Mouse (Mus musculus) adrenal gland, postnatal 4 days (tissue): ENCODE measurements around the gene Cab39l. TPM values are rescaled to one million over a fixed set of nuclear protein-coding genes. Genes with fewer than 3 reads are reported as not detected.
"Not testable (repeated sequence)": the region's sequence is repeated elsewhere in the genome, so short reads cannot be mapped to it uniquely, and the experiment has no call there.

Experiments
- DNase-seq, 2 experiments: peaks; one replicate each; pipeline ENCODE4 v3.0.0; 2021 to 2022; ENCODE audit warnings: low spot score in 2 of 2, mixed read lengths in 2 of 2
- long read RNA-seq, 2 experiments: library from polyadenylated mRNA; stranded (forward); transcript quantifications; one replicate each; pipeline ENCODE4 v2.0.0; 2021
- total RNA-seq, 2 experiments: library from RNA; stranded (reverse); gene quantifications; 2 replicates each; pipeline ENCODE4 v1.2.3; 2021

Gene Cab39l
- total RNA-seq: 10 to 100 TPM; 28.1 to 28.8 TPM
- long read RNA-seq, experiment 1, transcript Cab39l-201 (11 exons, 3,037 nt): major isoform, 7 of 31 reads
- long read RNA-seq, experiment 1, partial matches to known transcripts: 0 of 31 reads
- long read RNA-seq, experiment 1, other reads (novel, unspliced or antisense): 24 of 31 reads
- long read RNA-seq, experiment 2, transcript Cab39l-201 (11 exons, 3,037 nt): major isoform, 13 of 31 reads
- long read RNA-seq, experiment 2, partial matches to known transcripts: 1 of 31 reads
- long read RNA-seq, experiment 2, other reads (novel, unspliced or antisense): 17 of 31 reads

- peak; percentile 91 for DNase-seq
Observed at GRCm38 (mm10) chr14:59440558-59441471, at the start of gene Cab39l, which contains the start of gene Setdb2. Gene Cab39l (plus strand): TSS chr14:59440972. Gene Setdb2 (minus strand): TSS chr14:59440884.

DNA sequence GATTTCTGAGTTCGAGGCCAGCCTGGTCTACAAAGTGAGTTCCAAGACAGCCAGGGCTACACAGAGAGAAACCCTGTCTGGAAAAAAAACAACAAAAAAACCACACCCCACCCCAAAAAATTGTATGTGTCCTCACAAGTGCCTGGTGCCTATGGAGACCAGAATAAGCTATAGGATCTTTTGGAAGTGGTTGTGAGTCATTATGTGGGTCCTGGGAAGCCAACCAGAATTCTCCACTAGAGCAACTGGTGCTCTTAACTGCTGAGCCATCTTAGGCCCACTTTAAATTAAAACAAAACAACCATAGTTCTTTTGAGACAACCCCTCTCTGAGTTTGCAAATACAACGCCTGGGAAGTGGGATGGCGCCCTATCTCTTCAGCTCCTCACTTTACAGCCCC is 45.5 kb upstream of the Cab39l start, which contains the start of gene Phf11c:
TSS of gene Phf11c (minus strand) at position 101 of the 400 bp plus-strand sequence.
- DNase-seq: no peak

- DNase-seq: no peak
Observed at GRCm38 (mm10) chr14:59396999-59397398, 43.8 kb upstream of the Cab39l start.

DNA sequence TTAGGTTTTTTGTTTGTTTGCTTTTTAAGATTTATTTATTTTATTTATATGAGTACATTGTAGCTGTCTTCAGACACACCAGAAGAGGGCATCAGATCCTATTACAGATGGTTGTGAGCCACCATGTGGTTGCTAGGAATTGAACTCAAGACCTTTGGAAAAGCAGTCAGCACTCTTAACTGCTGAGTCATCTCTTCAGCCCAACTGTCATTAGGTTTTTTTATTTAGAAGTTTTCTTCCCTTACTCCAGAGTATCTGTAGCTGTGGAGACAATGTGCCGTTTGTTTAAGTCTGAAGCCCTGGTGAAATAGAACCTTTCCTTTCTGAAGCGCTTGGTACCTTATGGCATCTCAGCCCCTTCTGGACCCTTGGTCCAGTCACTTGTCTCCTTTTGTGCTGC is 25.8 kb upstream of the Cab39l start:
- not testable (repeated sequence) for DNase-seq

DNA sequence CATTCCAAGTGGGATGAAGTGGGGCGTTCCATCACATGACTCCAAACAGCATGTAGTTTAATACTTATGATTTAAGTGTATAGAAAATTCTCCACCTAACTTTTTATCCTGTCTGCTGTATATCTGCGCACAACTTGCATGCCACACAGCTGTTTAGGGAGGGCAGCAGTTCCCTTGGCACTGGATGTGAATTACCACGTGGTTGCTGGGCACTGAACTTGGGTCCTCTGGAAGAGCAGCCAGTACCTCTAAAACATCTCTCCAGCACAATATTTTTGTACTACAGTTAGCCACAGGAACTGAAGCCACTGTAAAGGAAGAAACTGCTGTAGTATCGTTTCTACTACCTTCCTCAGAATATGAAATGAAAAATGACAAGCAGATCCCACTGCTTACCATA is 22.6 kb upstream of the Cab39l start:
- DNase-seq: no peak

DNA sequence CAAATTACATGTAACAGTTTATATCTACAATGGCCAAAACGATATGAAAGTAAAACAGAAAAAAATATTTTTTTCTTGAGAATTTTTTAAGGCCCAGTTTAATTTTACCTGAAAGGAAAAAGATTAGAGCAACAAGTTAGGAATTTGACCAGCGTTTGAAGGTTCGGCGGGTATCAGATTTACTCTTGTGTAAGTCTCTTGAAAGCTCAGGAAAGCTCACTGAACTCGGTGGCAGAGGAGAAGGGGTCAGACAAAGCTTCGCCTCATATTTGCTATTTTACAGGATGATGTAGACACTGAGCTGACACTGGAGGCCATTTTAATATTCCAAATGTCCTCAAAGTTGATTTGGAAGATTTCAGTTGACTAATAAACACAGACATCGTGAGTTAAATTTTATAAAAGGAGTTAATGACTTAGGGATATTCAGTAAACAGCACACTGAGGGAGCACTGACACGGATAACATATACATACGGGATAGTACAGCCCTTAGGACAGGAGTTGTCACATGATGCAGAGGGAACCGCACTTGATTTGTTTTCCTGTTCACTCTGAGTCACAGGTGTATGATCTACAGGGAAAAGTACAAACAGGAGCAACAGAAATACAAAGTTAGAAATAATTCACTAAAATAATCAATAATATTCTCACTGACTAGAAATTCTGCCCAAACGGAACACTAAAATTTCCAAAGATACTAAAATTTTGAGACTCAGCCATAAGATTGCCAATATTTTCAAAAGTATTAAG is 17.7 kb upstream of the Cab39l start:
- DNase-seq: no peak

- no peak for DNase-seq
Observed at GRCm38 (mm10) chr14:59430556-59430955, 10.2 kb upstream of the Cab39l start.

DNA sequence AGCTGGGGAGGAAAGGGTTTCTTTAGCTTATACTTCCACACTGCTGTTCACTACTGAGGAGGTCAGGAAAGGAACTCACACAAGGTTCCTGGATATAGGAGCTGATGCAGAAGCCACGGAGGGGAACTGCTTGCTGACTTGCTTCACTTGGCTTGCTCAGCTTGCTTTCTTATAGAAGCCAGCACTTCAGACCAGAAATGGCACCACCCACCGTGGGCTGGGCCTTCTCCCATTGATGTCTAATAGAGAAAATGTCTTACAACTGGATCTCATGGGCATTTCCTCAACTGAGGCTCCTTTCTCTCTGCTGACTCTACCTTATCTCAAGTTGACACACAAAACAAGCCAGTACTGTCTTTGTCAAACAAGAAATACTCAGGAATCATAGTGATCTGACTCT is 6.9 kb upstream of the Cab39l start:
- DNase-seq: no peak

DNA sequence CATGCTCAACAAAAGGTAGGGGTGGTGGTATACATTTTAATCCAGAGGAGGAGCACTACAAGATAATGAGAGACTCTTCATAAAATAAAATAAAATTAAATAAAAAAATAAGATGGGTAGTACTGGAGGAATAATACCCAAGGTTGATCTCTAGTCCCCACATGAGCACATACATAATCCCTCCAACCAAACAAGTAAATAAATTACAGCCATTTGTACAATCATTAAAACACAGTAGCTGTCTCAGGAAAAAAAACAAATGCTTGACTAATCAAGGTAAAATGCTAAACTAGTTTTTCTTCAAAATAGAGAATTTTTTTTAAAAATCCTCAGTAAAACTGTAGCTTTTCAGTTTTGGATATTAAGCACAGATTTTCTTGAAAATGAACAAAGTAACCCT is 5.6 kb upstream of the Cab39l start:
- DNase-seq: no peak

DNA sequence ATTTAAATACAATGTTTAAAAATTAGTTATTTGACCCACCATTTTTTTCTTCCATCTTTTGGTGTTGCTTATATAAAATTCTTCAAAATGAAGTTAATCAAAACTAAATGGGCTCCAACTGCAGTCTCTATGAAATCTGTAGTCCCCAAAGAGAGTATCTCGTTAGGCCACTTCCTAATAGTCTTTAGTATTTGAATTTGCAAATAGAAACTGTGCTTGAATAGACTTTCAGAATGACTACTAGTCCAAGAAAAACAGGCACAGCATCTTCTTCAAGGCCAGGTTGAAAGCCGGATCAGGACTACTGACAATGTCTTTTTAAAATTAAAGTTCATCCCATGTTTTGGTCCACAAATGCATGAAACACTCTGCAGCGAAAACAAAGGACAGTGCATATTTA is 3.4 kb upstream of the Cab39l start:
- DNase-seq: no peak

- no peak for DNase-seq
Observed at GRCm38 (mm10) chr14:59438505-59438904, 2.3 kb upstream of the Cab39l start.

- no peak for DNase-seq
Observed at GRCm38 (mm10) chr14:59440039-59440438, 733 bp upstream of the Cab39l start.

DNA sequence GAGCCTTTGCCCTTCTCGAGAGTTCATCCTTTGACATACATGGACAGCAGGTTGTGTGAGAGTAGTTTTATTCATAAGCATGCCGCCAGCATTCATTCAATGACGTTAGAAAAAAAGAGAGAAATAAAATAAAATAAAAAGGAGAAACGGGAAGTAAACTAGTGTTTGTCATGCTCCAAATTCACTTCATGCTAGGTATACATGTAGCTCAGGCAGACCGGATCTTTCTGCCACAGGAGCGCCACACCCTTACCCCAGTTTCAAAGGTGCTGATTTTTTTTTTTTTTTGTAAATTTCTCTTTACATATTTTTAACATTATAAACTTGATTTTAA is 667 bp downstream of the Cab39l start:
- no peak for DNase-seq

DNA sequence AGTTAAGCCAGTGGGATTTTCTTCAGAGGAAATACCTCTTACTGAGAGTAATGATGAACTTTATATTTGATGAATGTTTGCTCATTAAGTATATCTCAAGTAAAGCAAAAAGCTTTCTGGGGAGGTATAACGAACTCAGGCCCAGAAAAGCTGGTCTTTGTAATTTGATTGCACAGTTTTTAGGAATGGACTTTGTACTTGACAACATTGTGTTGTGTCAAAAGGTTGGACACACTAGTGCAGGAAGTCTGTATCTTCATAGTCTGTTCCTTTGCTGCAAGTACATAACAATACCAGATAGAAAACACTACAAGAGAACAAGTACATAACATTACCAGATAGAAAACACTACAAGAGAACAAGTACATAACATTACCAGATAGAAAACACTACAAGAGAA is 4.6 kb downstream of the Cab39l start:
- no peak for DNase-seq

DNA sequence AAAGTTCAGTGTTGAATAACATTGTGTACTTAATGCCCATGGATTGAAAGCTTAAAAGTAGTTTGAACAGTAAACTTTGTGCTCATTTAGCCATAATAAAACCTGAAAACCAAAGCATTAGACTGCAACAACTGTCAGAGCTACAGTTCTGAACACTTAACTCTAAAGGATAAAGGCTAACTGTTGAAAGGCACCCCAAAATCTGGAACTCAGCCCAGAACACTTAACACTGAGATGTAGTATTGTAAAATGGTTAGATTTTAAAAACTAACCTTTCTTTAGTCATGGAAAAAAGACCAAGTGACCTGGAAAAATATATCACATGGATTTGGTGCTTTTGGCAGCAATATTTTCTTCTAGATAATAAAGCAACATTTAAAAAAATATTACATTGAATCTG is 7.2 kb downstream of the Cab39l start:
- no peak for DNase-seq

GRCm38 (mm10) chr14:59466503-59466902 is 25.7 kb downstream of the Cab39l start:
- DNase-seq: no peak

- DNase-seq: no peak
Observed at GRCm38 (mm10) chr14:59467798-59468197, 27.0 kb downstream of the Cab39l start.

- no peak for DNase-seq
Observed at GRCm38 (mm10) chr14:59470781-59471180, 30.0 kb downstream of the Cab39l start.

GRCm38 (mm10) chr14:59478699-59479098 is 37.9 kb downstream of the Cab39l start:
- no peak for DNase-seq

DNA sequence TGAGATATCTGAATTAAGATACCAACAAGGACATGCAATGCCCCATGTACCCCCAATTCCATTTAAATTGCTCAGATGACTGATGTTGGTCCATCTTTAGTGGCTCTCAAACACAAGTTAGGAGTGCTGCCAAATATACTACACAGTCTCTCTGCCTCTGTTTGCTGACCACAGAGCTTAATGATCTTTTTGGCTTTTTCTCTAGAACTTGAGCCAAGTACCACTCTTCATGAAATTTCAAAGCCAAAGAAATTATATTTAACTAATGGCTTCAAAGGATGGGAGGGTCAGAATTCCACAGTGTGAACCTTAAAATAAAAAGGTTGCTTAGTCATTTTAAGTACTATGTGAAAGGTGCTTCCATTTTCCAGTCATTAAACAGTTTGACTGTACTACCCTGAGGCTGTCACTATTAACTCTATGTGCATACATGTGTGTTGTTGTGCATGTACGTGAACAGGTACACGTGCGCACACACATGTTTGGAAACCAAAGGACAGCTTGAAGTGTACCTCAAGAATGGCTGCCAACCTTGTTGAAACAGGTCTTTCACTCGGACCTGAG is 44.6 kb downstream of the Cab39l start:
- DNase-seq: no peak

GRCm38 (mm10) chr14:59492376-59492775 is 51.6 kb downstream of the Cab39l start:
- no peak for DNase-seq
